Comparison of ENCODE assay signal across 34 mouse cellular contexts in the genomic region with DNA sequence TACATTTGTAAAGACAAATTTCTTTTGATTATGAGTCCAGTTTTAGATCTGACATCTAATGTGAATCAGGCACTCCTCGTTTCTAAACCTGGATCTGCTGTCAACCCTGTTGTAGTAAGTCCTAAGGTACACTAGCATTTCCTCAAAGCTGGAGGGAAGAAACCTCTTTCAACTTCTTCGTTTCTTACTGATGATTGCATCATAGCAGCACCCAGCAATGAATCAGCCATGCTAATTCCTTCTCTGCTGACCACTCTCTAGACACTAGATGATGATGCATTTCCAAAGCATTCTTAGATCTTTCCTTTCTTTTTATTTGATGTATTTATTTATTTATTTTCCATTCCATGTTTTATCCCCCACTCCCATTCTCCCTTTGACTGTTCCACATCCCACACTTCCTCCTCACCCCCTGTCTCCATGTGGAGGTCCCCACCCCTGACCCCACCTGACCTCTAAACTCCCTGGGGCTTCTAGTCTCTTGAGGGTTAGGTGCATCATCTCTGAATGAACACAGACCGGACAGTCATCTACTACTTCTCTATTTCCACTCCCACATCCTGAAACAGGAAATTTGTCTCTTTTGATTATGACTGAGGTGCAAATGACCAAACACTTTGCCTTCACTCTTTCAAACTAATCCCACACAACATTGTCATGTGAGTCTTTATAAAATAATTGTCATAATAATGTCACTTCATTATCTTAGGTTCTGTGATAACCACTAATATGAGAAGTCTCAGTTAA. TPM values are rescaled to one million over a fixed set of nuclear protein-coding genes. Genes with fewer than 3 reads are reported as not detected.
DNase-seq lines count a peak whose midpoint lies in the region; ATAC-seq and TF ChIP-seq lines count a peak whose summit lies in the region.
"Had no signal": no experiment of that assay in that cellular context is flagged by ENCODE, and none has a peak within 500 bp of the region (broad histone marks: within the 10 kb centered on the region; RNA-seq: fewer than 3 reads in every experiment).

No protein-coding gene starts in this region.

- peaks cover 0 to 8% of the 10 kb centered on the region in 2 experiments; a peak in 2 of 4 replicates for H3K36me3 ChIP-seq in MEL (ENCODE audit: control insufficient read depth in 1 of 2, insufficient read depth in 2 of 2, low read length in 2 of 2)
- H3K36me3 ChIP-seq: embryonic facial prominence, embryonic 12.5 days; forebrain, embryonic 12.5 days; heart, embryonic 15.5 days; intestine, embryonic 15.5 days; liver, embryonic 13.5 days; midbrain, embryonic 12.5 days; neural tube, embryonic 12.5 days had no signal

- H3K27me3 ChIP-seq in MEL (ENCODE audit: control insufficient read depth in 1 of 2, insufficient read depth in 2 of 2, low read length in 2 of 2): no peaks in the 10 kb centered on the region
- H3K27me3 ChIP-seq: embryonic facial prominence, embryonic 12.5 days; forebrain, embryonic 12.5 days; heart, embryonic 15.5 days; intestine, embryonic 15.5 days; liver, embryonic 13.5 days; midbrain, embryonic 12.5 days; neural tube, embryonic 12.5 days had no signal

- TF ChIP-seq EP300 in MEL (IDR thresholded peaks at IDR 0.05; ENCODE audit: low read depth in 1 of 2, low read length in 2 of 2): peak in 1 of 2 experiments; percentile 48; a peak in 2 of 4 replicates

- ATAC-seq in common myeloid progenitor, adult 5-6 weeks (replicated peaks; ENCODE audit: low read depth, poor library complexity, severe bottlenecking): peak; percentile 91
- peak; percentile 75 for ATAC-seq in monocyte, adult 5-6 weeks (replicated peaks; ENCODE audit: insufficient number of reproducible peaks, low FRiP score, low TSS enrichment, poor library complexity, severe bottlenecking)
- ATAC-seq: activated CD4-positive, CD25-positive, alpha-beta regulatory T cell, adult 4 months; hindbrain, embryonic 16.5 days; intestine, embryonic 15.5 days had no signal

- H3K9me3 ChIP-seq in MEL (replicated peaks; ENCODE audit: insufficient read depth, low read length): no peaks in the 10 kb centered on the region
- H3K9me3 ChIP-seq: embryonic facial prominence, embryonic 12.5 days; forebrain, embryonic 12.5 days; heart, embryonic 15.5 days; intestine, embryonic 15.5 days; liver, embryonic 13.5 days; midbrain, embryonic 12.5 days; neural tube, embryonic 12.5 days had no signal

- H3K9ac ChIP-seq in MEL (ENCODE audit: control insufficient read depth, low read depth, low read length, poor library complexity, severe bottlenecking): no peak overlapping the region
- H3K9ac ChIP-seq: embryonic facial prominence, embryonic 12.5 days; forebrain, embryonic 12.5 days; heart, embryonic 15.5 days; intestine, embryonic 15.5 days; liver, embryonic 13.5 days; lung, embryonic 14.5 days; midbrain, embryonic 12.5 days; neural tube, embryonic 12.5 days had no signal

- no peak overlapping the region for H3K4me3 ChIP-seq in MEL (ENCODE audit: control insufficient read depth in 1 of 2, insufficient read depth in 1 of 2, low read depth in 2 of 2, low read length in 2 of 2)
- H3K4me3 ChIP-seq: embryonic facial prominence, embryonic 12.5 days; forebrain, embryonic 12.5 days; heart, embryonic 15.5 days; intestine, embryonic 15.5 days; liver, embryonic 13.5 days; midbrain, embryonic 12.5 days; neural tube, embryonic 12.5 days had no signal

- TF ChIP-seq CTCF in MEL (IDR thresholded peaks at IDR 0.05 in 2 of 3, conservative IDR thresholded peaks at IDR 0.05 in 1 of 3; ENCODE audit: control insufficient read depth in 1 of 3, insufficient read depth in 1 of 3, low read depth in 2 of 3, low read length in 3 of 3, poor library complexity in 1 of 3, severe bottlenecking in 1 of 3): no peak

- DNase-seq in 416B (ENCODE audit: low read depth) (peak; percentile 89), MEL (ENCODE audit: low read depth, low spot score) (peak; percentile 43)
- no peak for DNase-seq in cerebellum, adult 8-10 months
- no peak for DNase-seq in left cerebral cortex, adult 9 months (ENCODE audit: low spot score in 2 of 2)
- no peak for DNase-seq in right cerebral cortex, adult 18-20 months
- DNase-seq: adrenal gland, adult 8-10 months; cerebellum, adult 11-12 months; cerebellum, postnatal 14 days; gastrocnemius, postnatal 36 days; heart, postnatal 4 days; kidney, adult 9 months; kidney, postnatal 14 days; liver, embryonic 13.5 days; lung, embryonic 14.5 days; right cerebral cortex, postnatal 4 days; thymus, postnatal 25 days had no signal

- H3K79me2 ChIP-seq in MEL (ENCODE audit: control insufficient read depth, insufficient read depth, low read length, poor library complexity): no peaks in the 10 kb centered on the region

- peak overlapping the region; percentile 49; the same call in 1 of the 2 replicates for H3K27ac ChIP-seq in MEL (ENCODE audit: control insufficient read depth, low read depth, low read length)
- H3K27ac ChIP-seq: embryonic facial prominence, embryonic 12.5 days; forebrain, embryonic 12.5 days; heart, embryonic 15.5 days; intestine, embryonic 15.5 days; liver, embryonic 13.5 days; midbrain, embryonic 12.5 days; neural tube, embryonic 12.5 days had no signal

- no peak for TF ChIP-seq RAD21 in MEL (IDR thresholded peaks at IDR 0.05; ENCODE audit: low read depth, low read length)

- peaks cover 3 to 5% of the 10 kb centered on the region in 2 experiments; a peak in 2 of 4 replicates for H3K4me1 ChIP-seq in MEL (ENCODE audit: control insufficient read depth in 1 of 2, insufficient read depth in 2 of 2, low read length in 2 of 2)
- H3K4me1 ChIP-seq: embryonic facial prominence, embryonic 12.5 days; forebrain, embryonic 12.5 days; heart, embryonic 15.5 days; intestine, embryonic 15.5 days; liver, embryonic 13.5 days; midbrain, embryonic 12.5 days; neural tube, embryonic 12.5 days had no signal

- no peak for TF ChIP-seq POLR2A in MEL (IDR thresholded peaks at IDR 0.05; ENCODE audit: control insufficient read depth in 1 of 2, insufficient read depth in 1 of 2, low read depth in 1 of 2, low read length in 2 of 2, poor library complexity in 1 of 2)

TF ChIP-seq in MEL, 35 proteins besides CTCF, POLR2A, EP300 and RAD21:
- TF ChIP-seq ZKSCAN1 (IDR thresholded peaks at IDR 0.05; ENCODE audit: low read depth, low read length) (no peak), USF1 (IDR thresholded peaks at IDR 0.05; ENCODE audit: low read depth, low read length) (no peak), BHLHE40 (IDR thresholded peaks at IDR 0.05; ENCODE audit: borderline replicate concordance, low read depth, low read length) (no peak), E2F4 (IDR thresholded peaks at IDR 0.05; ENCODE audit: borderline replicate concordance, low read depth, low read length) (no peak), POLR2AphosphoS2 (IDR thresholded peaks at IDR 0.05; ENCODE audit: low read length) (no peak)

RNA-seq across cellular contexts. Expression of a gene that starts 9.4 kb away (rescaled TPM):
- total RNA-seq in MEL (2012; rRNA removed): not detected in 2 replicates
- not detected for polyA plus RNA-seq in MEL (2012; ENCODE audit: insufficient read depth in 1 of 2, insufficient read length in 2 of 2, low read depth in 1 of 2, low replicate concordance in 2 of 2, missing spikeins in 1 of 2)
- 4.2 and 6.4 TPM in 2 replicates for total RNA-seq in common myeloid progenitor, adult 5-6 weeks (2017)
- 0.19 to 1.5 TPM (median 0.67 TPM) in 3 replicates for total RNA-seq in monocyte, adult 5-6 weeks (2017)
- polyA plus RNA-seq: activated CD4-positive, CD25-positive, alpha-beta regulatory T cell, adult 4 months had no signal

RNA-seq across cellular contexts. Expression of a gene that starts 18.1 kb away (rescaled TPM):
- not detected in 2 replicates for total RNA-seq in MEL (2012; rRNA removed)
- not detected for polyA plus RNA-seq in MEL (2012; ENCODE audit: insufficient read depth in 1 of 2, insufficient read length in 2 of 2, low read depth in 1 of 2, low replicate concordance in 2 of 2, missing spikeins in 1 of 2)
- total RNA-seq in common myeloid progenitor, adult 5-6 weeks (2017): not detected in 2 replicates
- total RNA-seq in monocyte, adult 5-6 weeks (2017): not detected in 3 replicates
- total RNA-seq: adrenal gland, adult 8-10 months; gastrocnemius, adult 18-20 months; gastrocnemius, postnatal 36 days; heart, adult 8-10 months; heart, postnatal 4 days; layer of hippocampus, adult 18-20 months; layer of hippocampus, postnatal 25 days; left cerebral cortex, postnatal 25 days had no signal
- polyA plus RNA-seq: activated CD4-positive, CD25-positive, alpha-beta regulatory T cell, adult 4 months; brain, embryonic 14.5 days; embryonic facial prominence, embryonic 12.5 days; forebrain, embryonic 12.5 days; heart, embryonic 15.5 days; hindbrain, embryonic 16.5 days; intestine, embryonic 15.5 days; limb, embryonic 14.5 days; liver, embryonic 13.5 days; lung, embryonic 14.5 days; midbrain, embryonic 12.5 days; neural tube, embryonic 12.5 days; stomach, embryonic 14.5 days had no signal

RNA-seq across cellular contexts. Expression of a gene that starts 25.7 kb away (rescaled TPM):
- total RNA-seq in MEL (2012; rRNA removed): not detected in 2 replicates
- not detected for polyA plus RNA-seq in MEL (2012; ENCODE audit: insufficient read depth in 1 of 2, insufficient read length in 2 of 2, low read depth in 1 of 2, low replicate concordance in 2 of 2, missing spikeins in 1 of 2)
- not detected in 2 replicates for total RNA-seq in common myeloid progenitor, adult 5-6 weeks (2017)
- 0.57 TPM in 1 of 3 replicates, not detected in the others for total RNA-seq in monocyte, adult 5-6 weeks (2017)
- total RNA-seq: gastrocnemius, adult 18-20 months; gastrocnemius, postnatal 36 days; heart, adult 8-10 months; heart, postnatal 4 days; layer of hippocampus, adult 18-20 months; layer of hippocampus, postnatal 25 days; left cerebral cortex, postnatal 25 days had no signal
- polyA plus RNA-seq: activated CD4-positive, CD25-positive, alpha-beta regulatory T cell, adult 4 months; embryonic facial prominence, embryonic 12.5 days; forebrain, embryonic 12.5 days; heart, embryonic 15.5 days; hindbrain, embryonic 16.5 days; intestine, embryonic 15.5 days; liver, embryonic 13.5 days; lung, embryonic 14.5 days; midbrain, embryonic 12.5 days; neural tube, embryonic 12.5 days; stomach, embryonic 14.5 days had no signal

RNA-seq across cellular contexts. Expression of a gene that starts 33.7 kb away (rescaled TPM):
- not detected in 2 replicates for total RNA-seq in MEL (2012; rRNA removed)
- polyA plus RNA-seq in MEL (2012; ENCODE audit: insufficient read depth in 1 of 2, insufficient read length in 2 of 2, low read depth in 1 of 2, low replicate concordance in 2 of 2, missing spikeins in 1 of 2): not detected
- 0.14 and 1.1 TPM in 2 replicates for total RNA-seq in common myeloid progenitor, adult 5-6 weeks (2017)
- total RNA-seq in monocyte, adult 5-6 weeks (2017): not detected in 3 replicates
- total RNA-seq: layer of hippocampus, adult 18-20 months; layer of hippocampus, postnatal 25 days; left cerebral cortex, postnatal 25 days had no signal
- polyA plus RNA-seq: activated CD4-positive, CD25-positive, alpha-beta regulatory T cell, adult 4 months; midbrain, embryonic 12.5 days had no signal

RNA-seq across cellular contexts. Expression of a gene that starts 40.1 kb away (rescaled TPM):
- not detected in 2 replicates for total RNA-seq in MEL (2012; rRNA removed)
- polyA plus RNA-seq in MEL (2012; ENCODE audit: insufficient read depth in 1 of 2, insufficient read length in 2 of 2, low read depth in 1 of 2, low replicate concordance in 2 of 2, missing spikeins in 1 of 2): not detected
- total RNA-seq in common myeloid progenitor, adult 5-6 weeks (2017): not detected in 2 replicates
- not detected in 3 replicates for total RNA-seq in monocyte, adult 5-6 weeks (2017)
- total RNA-seq: adrenal gland, adult 8-10 months; gastrocnemius, adult 18-20 months; gastrocnemius, postnatal 36 days; heart, adult 8-10 months; heart, postnatal 4 days; layer of hippocampus, adult 18-20 months; layer of hippocampus, postnatal 25 days; left cerebral cortex, postnatal 25 days had no signal
- polyA plus RNA-seq: activated CD4-positive, CD25-positive, alpha-beta regulatory T cell, adult 4 months; brain, embryonic 14.5 days; heart, embryonic 15.5 days; limb, embryonic 14.5 days; liver, embryonic 13.5 days; lung, embryonic 14.5 days; neural tube, embryonic 12.5 days had no signal

Comparison
In these comparisons a context has a peak if more than half of its experiments do, and no peak if none do; other contexts are left out.
1. DNase-seq: peak in 416B (single experiment) and MEL (single experiment); none in cerebellum, adult 8-10 months (single experiment), left cerebral cortex, adult 9 months (0 of 2) and right cerebral cortex, adult 18-20 months (single experiment).